Mouse (Mus musculus): ENCODE measurements around the gene Tmem208. TPM values are rescaled to one million over a fixed set of nuclear protein-coding genes. Genes with fewer than 3 reads are reported as not detected.
A peak's percentile ranks its signal among the peaks of the same experiment; 100 is the strongest.

Gene Tmem208
- polyA plus RNA-seq, 1 experiment = 105 TPM

- H3K4me3 ChIP-seq (ENCODE audit: low read depth, low read length) = peak within 1 kb of the TSS; percentile 77
- H3K36me3 ChIP-seq (ENCODE audit: control insufficient read depth, insufficient read depth, low read length) = no peaks in the 10 kb centered on the region
- TF ChIP-seq CTCF (IDR thresholded peaks at IDR 0.05; ENCODE audit: extremely low read depth, insufficient read length, insufficient replicate concordance, low read depth, low read length) (no peak), POLR2A (IDR thresholded peaks at IDR 0.05; ENCODE audit: low read depth, low read length) (no peak)
- under 1% methylated on average over 34 of the region's 34 CpGs for WGBS
- peaks cover 22% of the 10 kb centered on the region for H3K4me1 ChIP-seq (ENCODE audit: control insufficient read depth, insufficient read depth, insufficient read length, low read length)
- H3K27me3 ChIP-seq (ENCODE audit: control insufficient read depth, insufficient read depth, low read length) = peaks cover 11% of the 10 kb centered on the region; the same call in 1 of the 2 replicates
- H3K27ac ChIP-seq (ENCODE audit: insufficient read depth, low read depth, low read length) = peak within 1 kb of the TSS; percentile 55
Observed at GRCm38 (mm10) chr8:105348450-105349095, 22.4 kb downstream of the Tmem208 start, which contains the start of gene Slc9a5. Gene Slc9a5 (plus strand): TSS chr8:105348843.

DNA sequence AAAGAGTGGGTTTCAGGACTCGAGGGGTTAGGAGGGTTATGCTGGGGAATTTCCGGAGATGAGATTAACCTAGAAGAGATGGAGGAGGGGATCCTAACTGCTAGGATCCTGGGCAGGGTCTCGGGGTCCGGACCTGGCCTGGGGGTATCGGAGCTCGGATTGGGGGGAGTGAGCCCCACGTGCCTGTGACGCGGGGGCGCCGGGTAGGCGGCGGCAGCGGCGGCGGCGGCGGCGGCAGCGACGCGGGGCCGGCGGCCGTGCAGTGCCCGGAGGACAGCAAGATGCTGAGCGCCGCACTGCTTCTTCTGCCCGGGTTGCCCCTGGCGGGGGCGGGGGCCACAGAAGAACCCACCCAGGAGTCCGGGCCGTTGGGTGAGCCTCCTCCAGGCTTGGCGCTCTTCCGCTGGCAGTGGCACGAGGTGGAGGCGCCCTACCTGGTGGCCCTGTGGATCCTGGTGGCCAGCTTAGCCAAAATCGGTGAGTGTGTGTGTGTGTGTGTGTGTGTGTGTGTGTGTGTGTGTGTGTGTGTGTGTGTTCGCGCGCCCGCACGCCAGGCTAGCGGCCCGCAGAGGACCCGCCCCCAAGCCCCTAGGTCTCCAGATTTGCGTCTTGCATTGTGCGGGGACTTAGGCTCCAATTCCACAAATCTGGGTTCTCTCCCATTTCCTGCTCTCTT, 23.1 kb downstream of the Tmem208 start:
- TF ChIP-seq POLR2A (IDR thresholded peaks at IDR 0.05; ENCODE audit: low read depth, low read length) = no peak
- no peak for TF ChIP-seq CTCF (IDR thresholded peaks at IDR 0.05; ENCODE audit: extremely low read depth, insufficient read length, insufficient replicate concordance, low read depth, low read length)
- H3K27me3 ChIP-seq (ENCODE audit: control insufficient read depth, insufficient read depth, low read length) = peaks cover 11% of the 10 kb centered on the region; the same call in 1 of the 2 replicates
- H3K36me3 ChIP-seq (ENCODE audit: control insufficient read depth, insufficient read depth, low read length) = no peaks in the 10 kb centered on the region
- H3K27ac ChIP-seq (ENCODE audit: insufficient read depth, low read depth, low read length) = no peak overlapping the region
- H3K4me3 ChIP-seq (ENCODE audit: low read depth, low read length) = peak overlapping the region; percentile 66
- H3K4me1 ChIP-seq (ENCODE audit: control insufficient read depth, insufficient read depth, insufficient read length, low read length) = peaks cover 20% of the 10 kb centered on the region
- WGBS = 2% methylated on average over 40 of the region's 48 CpGs

- Histone ChIP-seq H3K27ac (ENCODE audit: insufficient read depth, low read depth, low read length) (no peak overlapping the region), H3K4me1 (ENCODE audit: control insufficient read depth, insufficient read depth, insufficient read length, low read length) (peaks cover 21% of the 10 kb centered on the region), H3K4me3 (ENCODE audit: low read depth, low read length) (no peak overlapping the region), H3K36me3 (ENCODE audit: control insufficient read depth, insufficient read depth, low read length) (no peaks in the 10 kb centered on the region), H3K27me3 (ENCODE audit: control insufficient read depth, insufficient read depth, low read length) (peaks cover 11% of the 10 kb centered on the region; the same call in 1 of the 2 replicates)
- 80% methylated on average over 7 of the region's 7 CpGs for WGBS
- TF ChIP-seq CTCF (IDR thresholded peaks at IDR 0.05; ENCODE audit: extremely low read depth, insufficient read length, insufficient replicate concordance, low read depth, low read length) = no peak
- TF ChIP-seq POLR2A (IDR thresholded peaks at IDR 0.05; ENCODE audit: low read depth, low read length) = no peak
Observed at GRCm38 (mm10) chr8:105350186-105350585, 24.0 kb downstream of the Tmem208 start.

GRCm38 (mm10) chr8:105353583-105354135, 27.5 kb downstream of the Tmem208 start:
- peaks cover 14% of the 10 kb centered on the region for H3K4me1 ChIP-seq (ENCODE audit: control insufficient read depth, insufficient read depth, insufficient read length, low read length)
- no peak overlapping the region for H3K4me3 ChIP-seq (ENCODE audit: low read depth, low read length)
- 62% methylated on average over 8 of the region's 8 CpGs for WGBS
- peaks cover 11% of the 10 kb centered on the region; the same call in 1 of the 2 replicates for H3K27me3 ChIP-seq (ENCODE audit: control insufficient read depth, insufficient read depth, low read length)
- TF ChIP-seq CTCF (IDR thresholded peaks at IDR 0.05; ENCODE audit: extremely low read depth, insufficient read length, insufficient replicate concordance, low read depth, low read length) (no peak), POLR2A (IDR thresholded peaks at IDR 0.05; ENCODE audit: low read depth, low read length) (no peak)
- H3K36me3 ChIP-seq (ENCODE audit: control insufficient read depth, insufficient read depth, low read length) = no peaks in the 10 kb centered on the region
- no peak overlapping the region for H3K27ac ChIP-seq (ENCODE audit: insufficient read depth, low read depth, low read length)

DNA sequence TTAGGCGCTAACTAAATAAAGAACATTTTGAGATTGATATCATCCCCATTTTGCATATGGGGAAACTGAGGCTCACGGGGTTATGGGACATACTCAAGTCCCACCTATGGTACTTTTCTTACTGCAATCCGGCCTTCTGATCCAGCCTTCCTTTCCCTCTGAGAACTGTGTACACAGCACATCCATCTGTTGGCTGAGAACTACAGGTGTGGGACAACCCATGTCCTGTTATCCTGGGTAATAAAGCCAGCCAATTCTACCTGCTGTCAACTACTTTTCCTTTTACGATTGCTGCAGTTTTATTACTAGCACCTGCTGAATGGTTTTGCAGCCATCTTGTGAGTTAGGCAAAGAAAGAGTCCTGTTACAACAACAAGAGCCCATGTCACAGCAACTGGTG, 28.4 kb downstream of the Tmem208 start:
- peaks cover 11% of the 10 kb centered on the region for H3K4me1 ChIP-seq (ENCODE audit: control insufficient read depth, insufficient read depth, insufficient read length, low read length)
- no peak for TF ChIP-seq POLR2A (IDR thresholded peaks at IDR 0.05; ENCODE audit: low read depth, low read length)
- TF ChIP-seq CTCF (IDR thresholded peaks at IDR 0.05; ENCODE audit: extremely low read depth, insufficient read length, insufficient replicate concordance, low read depth, low read length) = no peak
- 51% methylated on average over 4 of the region's 4 CpGs for WGBS
- H3K27ac ChIP-seq (ENCODE audit: insufficient read depth, low read depth, low read length) = peak overlapping the region; percentile 6; the same call in 1 of the 2 replicates
- H3K27me3 ChIP-seq (ENCODE audit: control insufficient read depth, insufficient read depth, low read length) = 0 out of 2 replicates have a peak, but pooled peaks cover 3% of the 10 kb centered on the region
- H3K4me3 ChIP-seq (ENCODE audit: low read depth, low read length) = no peak overlapping the region
- H3K36me3 ChIP-seq (ENCODE audit: control insufficient read depth, insufficient read depth, low read length) = no peaks in the 10 kb centered on the region

DNA sequence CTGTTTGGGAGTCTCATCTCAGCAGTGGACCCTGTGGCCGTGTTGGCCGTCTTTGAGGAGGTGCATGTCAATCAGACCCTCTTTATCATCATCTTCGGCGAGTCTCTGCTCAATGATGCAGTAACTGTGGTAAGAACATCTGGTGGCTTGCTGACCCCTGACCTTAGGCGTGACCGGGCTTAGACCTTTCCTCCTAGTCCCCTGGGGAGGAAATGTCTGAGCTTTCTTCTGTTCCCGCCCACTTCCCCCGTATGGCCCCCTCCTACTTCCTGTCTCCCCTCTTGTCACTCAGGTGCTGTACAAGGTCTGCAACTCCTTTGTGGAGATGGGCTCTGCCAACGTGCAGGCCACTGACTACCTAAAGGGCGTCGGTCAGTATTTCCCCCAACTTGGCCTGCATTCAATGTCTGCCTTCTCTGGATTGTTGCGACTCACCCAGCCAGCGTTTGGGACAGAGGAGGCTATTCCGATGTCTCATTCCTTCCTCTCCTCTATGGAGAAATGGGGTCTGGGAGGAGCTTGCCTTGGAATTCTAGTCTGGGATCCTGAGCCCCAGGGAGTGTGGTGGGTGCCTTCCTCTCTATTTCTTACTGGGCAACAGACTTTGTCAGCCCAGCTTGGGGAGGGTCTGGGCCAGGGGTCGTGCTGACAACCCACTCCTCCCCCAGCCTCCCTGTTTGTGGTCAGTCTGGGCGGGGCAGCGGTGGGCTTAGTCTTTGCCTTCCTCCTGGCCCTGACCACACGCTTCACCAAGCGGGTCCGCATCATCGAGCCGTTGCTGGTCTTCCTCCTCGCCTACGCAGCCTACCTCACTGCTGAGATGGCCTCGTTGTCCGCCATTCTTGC, 29.2 kb downstream of the Tmem208 start:
- H3K36me3 ChIP-seq (ENCODE audit: control insufficient read depth, insufficient read depth, low read length) = no peaks in the 10 kb centered on the region

More for the DNA sequence above, 29.2 kb downstream of the Tmem208 start:
- no peak for TF ChIP-seq CTCF (IDR thresholded peaks at IDR 0.05; ENCODE audit: extremely low read depth, insufficient read length, insufficient replicate concordance, low read depth, low read length)
- TF ChIP-seq POLR2A (IDR thresholded peaks at IDR 0.05; ENCODE audit: low read depth, low read length) = no peak
- H3K4me1 ChIP-seq (ENCODE audit: control insufficient read depth, insufficient read depth, insufficient read length, low read length) = peaks cover 11% of the 10 kb centered on the region
- H3K27ac ChIP-seq (ENCODE audit: insufficient read depth, low read depth, low read length) = peak overlapping the region; percentile 6; the same call in 1 of the 2 replicates
- no peak overlapping the region for H3K4me3 ChIP-seq (ENCODE audit: low read depth, low read length)
- 71% methylated on average over 26 of the region's 26 CpGs for WGBS
- no peaks in the 10 kb centered on the region for H3K27me3 ChIP-seq (ENCODE audit: control insufficient read depth, insufficient read depth, low read length)

Data from small intestine, adult 2 months (tissue).